Mouse (Mus musculus) CH12.LX (cell line): ENCODE data around the gene Tspan15. TPM values are rescaled to one million over a fixed set of nuclear protein-coding genes. Genes with fewer than 3 reads are reported as not detected.

Experiments
- DNase-seq: peaks from one replicate; pipeline ENCODE4 v3.0.0-alpha.2; 2013; ENCODE audit errors: extremely low read depth
- H3K27ac ChIP-seq: 2 replicates; pipeline ENCODE4 v1.5.1; 2012; ENCODE audit warnings: low read depth, mild to moderate bottlenecking, control low read depth, moderate library complexity; ENCODE audit not compliant: insufficient read depth
- H3K27me3 ChIP-seq: replicated peaks from 2 replicates; pipeline ENCODE3; 2012; ENCODE audit warnings: inconsistent platforms
- H3K36me3 ChIP-seq, 2 experiments: replicated peaks in 1 of 2; 2 replicates each; pipeline versions ENCODE3 to v1.6.1; 2012; ENCODE audit warnings: inconsistent platforms in 1 of 2, low read length in 1 of 2, mild to moderate bottlenecking in 1 of 2, mixed read lengths in 1 of 2, moderate library complexity in 1 of 2; ENCODE audit not compliant: control insufficient read depth in 1 of 2, insufficient read depth in 1 of 2
- H3K4me1 ChIP-seq, 2 experiments: 2 replicates each; pipeline ENCODE4 v1.6.1; 2012; ENCODE audit warnings: inconsistent platforms in 1 of 2, moderate library complexity in 1 of 2; ENCODE audit not compliant: insufficient read depth in 2 of 2, control insufficient read depth in 1 of 2
- H3K4me2 ChIP-seq: 2 replicates; pipeline ENCODE4 v1.6.1; 2012; ENCODE audit warnings: low read depth, mild to moderate bottlenecking, control low read depth; ENCODE audit not compliant: poor library complexity, insufficient read depth, severe bottlenecking
- H3K4me3 ChIP-seq, 3 experiments: fragments of 150-350 bp in 1 of 3; sonication (generic) in 1 of 3; replicated peaks in 1 of 3; 2 replicates each; pipeline versions ENCODE3 to v1.5.1; 2011 to 2012; ENCODE audit warnings: low read depth in 2 of 3, low read length in 2 of 3, mild to moderate bottlenecking in 2 of 3, moderate library complexity in 2 of 3, control low read depth in 1 of 3, improper control_type of control experiment in 1 of 3, inconsistent platforms in 1 of 3, mixed read lengths in 1 of 3; ENCODE audit not compliant: poor library complexity in 1 of 3
- H3K79me2 ChIP-seq: replicated peaks from 2 replicates; pipeline ENCODE4 v1.6.1; 2012; ENCODE audit warnings: mild to moderate bottlenecking, moderate library complexity; ENCODE audit not compliant: control insufficient read depth, poor library complexity, insufficient read depth, severe bottlenecking; ENCODE audit errors: extremely low read depth
- H3K9ac ChIP-seq: 2 replicates; pipeline ENCODE4 v1.6.1; 2012; ENCODE audit warnings: low read depth, mild to moderate bottlenecking, control low read depth, moderate library complexity; ENCODE audit not compliant: insufficient read depth
- H3K9me3 ChIP-seq: replicated peaks from 2 replicates; pipeline ENCODE3; 2012; ENCODE audit warnings: low read length, inconsistent platforms, mixed read lengths
- CTCF ChIP-seq, 2 experiments: IDR thresholded peaks in 1 of 2; conservative IDR thresholded peaks in 1 of 2; 2 replicates each; pipeline ENCODE4 v1.5.1; 2011 to 2012; ENCODE audit warnings: low read depth in 2 of 2, low read length in 2 of 2, improper control_type of control experiment in 1 of 2, inconsistent platforms in 1 of 2, mild to moderate bottlenecking in 1 of 2, moderate library complexity in 1 of 2
- IRF4 ChIP-seq: IDR thresholded peaks from 2 replicates; pipeline ENCODE4 v1.6.1; 2014; ENCODE audit warnings: low read depth, mild to moderate bottlenecking, inconsistent platforms, low read length, improper control_type of control experiment
- MAFK ChIP-seq: IDR thresholded peaks from 2 replicates; pipeline ENCODE4 v1.6.1; 2011; ENCODE audit warnings: low read length, improper control_type of control experiment; ENCODE audit not compliant: insufficient replicate concordance
- NELFE ChIP-seq: IDR thresholded peaks from 2 replicates; pipeline ENCODE4 v1.6.1; 2011; ENCODE audit warnings: low read depth, low read length, improper control_type of control experiment
- RAD21 ChIP-seq: IDR thresholded peaks from 2 replicates; pipeline ENCODE4 v1.6.1; 2011; ENCODE audit warnings: low read depth, mild to moderate bottlenecking, low read length, improper control_type of control experiment, moderate library complexity
- SMC3 ChIP-seq: IDR thresholded peaks from 2 replicates; pipeline ENCODE4 v1.6.1; 2011; ENCODE audit warnings: low read depth, low read length, improper control_type of control experiment
- TCF12 ChIP-seq: IDR thresholded peaks from 2 replicates; pipeline ENCODE4 v1.6.1; 2014; ENCODE audit warnings: low read depth, mild to moderate bottlenecking, inconsistent platforms, low read length, improper control_type of control experiment
- ZNF384 ChIP-seq: IDR thresholded peaks from 2 replicates; pipeline ENCODE4 v1.6.1; 2012; ENCODE audit warnings: low read depth, low read length, improper control_type of control experiment, inconsistent platforms
- dilution Hi-C: fragments of 300-500 bp; cut with MboI; formaldehyde crosslinking; loops from 2 replicates; pipeline ENCODE4 v1.14.3; 2020; ENCODE audit warnings: low sequenced_read_pairs; ENCODE audit not compliant: extremely low pct_unique_long_range_greater_than_20kb, extremely low pct_ligation_motif_present
- in situ Hi-C: fragments of 300-500 bp; cut with MboI; formaldehyde crosslinking; loops from 3 replicates; pipeline ENCODE4 v1.14.3; 2019; ENCODE audit warnings: low sequenced_read_pairs, low pct_ligation_motif_present, low pct_unique_long_range_greater_than_20kb, mixed read lengths
- polyA plus RNA-seq: library from polyadenylated mRNA; unstranded; fragments of >175 nt; gene quantifications from 2 replicates; pipeline ENCODE4 v1.2.1, GENCODE M21; 2012; ENCODE audit warnings: low read depth; ENCODE audit not compliant: insufficient read length
- total RNA-seq, 2 experiments: library from RNA; depleted of rRNA; stranded (reverse); fragments of 300-350 nt in 1 of 2; fragments of >200 nt in 1 of 2; gene quantifications; 2 replicates each; pipeline ENCODE4 v1.2.3; 2012 to 2014

The Tspan15 gene
- total and polyA plus RNA-seq, 3 experiments = 0.12 to 0.30 TPM; not detected in 1

DNA sequence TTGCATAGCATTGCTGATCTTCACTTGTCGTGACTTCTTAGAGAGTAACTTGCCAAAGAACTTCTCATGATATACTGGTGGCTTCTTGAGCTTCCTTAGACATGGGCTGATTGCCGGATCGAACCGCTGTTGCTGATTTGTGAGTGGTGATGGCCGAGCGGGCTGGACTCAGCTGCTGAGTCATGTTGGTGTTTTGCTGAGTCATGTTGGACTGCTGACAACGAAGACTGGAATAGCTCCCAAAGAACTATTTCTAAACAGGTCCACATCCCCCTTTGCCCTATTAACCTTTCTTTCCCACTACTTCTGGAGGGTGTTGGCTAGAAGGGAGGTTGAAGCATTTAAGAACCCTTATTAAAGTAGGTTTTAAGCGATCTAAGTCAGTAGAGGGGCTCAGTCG lies 13.0 kb upstream of the Tspan15 start:
- in situ Hi-C loops (loop anchor here (5.0 kb wide), 1 partner anchor 57 kb away; no protein-coding TSS in a partner anchor), dilution Hi-C loops (no loop called here)
- Histone ChIP-seq H3K36me3 (no peaks in the 10 kb centered on the region), H3K27ac (no peak overlapping the region), H3K4me1 (peaks cover 4 to 7% of the 10 kb centered on the region in 2 experiments), H3K9me3 (peaks cover 11% of the 10 kb centered on the region), H3K4me3 (no peak overlapping the region), H3K27me3 (peaks cover 8% of the 10 kb centered on the region), H3K9ac (no peak overlapping the region), H3K4me2 (no peak overlapping the region), H3K79me2 (no peaks in the 10 kb centered on the region)
- no peak for TF ChIP-seq NELFE
- peak; percentile 67; the same call in 1 of the 2 replicates for TF ChIP-seq MAFK
- DNase-seq = no peak

DNA sequence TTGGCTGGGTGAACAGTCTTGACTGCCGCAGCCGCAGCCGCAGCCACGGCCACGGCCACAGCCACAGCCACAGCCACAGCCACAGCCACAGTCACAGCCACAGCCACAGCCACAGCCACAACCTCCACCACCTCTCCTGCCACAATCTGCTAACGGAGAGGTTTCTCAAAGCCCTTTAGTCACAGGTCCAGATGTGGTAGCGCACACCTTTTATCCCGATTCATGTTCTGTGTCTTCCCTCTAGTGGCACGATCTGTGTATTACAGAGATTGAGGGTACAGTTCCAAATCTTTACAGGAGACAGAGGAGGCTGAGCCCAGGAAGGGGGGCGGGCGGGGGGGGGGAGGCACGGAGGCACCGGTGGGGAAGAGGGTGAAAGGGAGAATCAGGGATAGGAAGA lies 11.8 kb upstream of the Tspan15 start:
- no peak overlapping the region for H3K4me2 ChIP-seq
- H3K4me1 ChIP-seq = peaks cover 4 to 7% of the 10 kb centered on the region in 2 experiments
- peak; percentile 38 for DNase-seq
- no peaks in the 10 kb centered on the region for H3K36me3 ChIP-seq
- dilution Hi-C loops = no loop called here
- H3K27ac ChIP-seq = no peak overlapping the region
- in situ Hi-C loops = loop anchor here (5.0 kb wide), 1 partner anchor 56 kb away; no protein-coding TSS in a partner anchor
- H3K79me2 ChIP-seq = no peaks in the 10 kb centered on the region
- peaks cover 6% of the 10 kb centered on the region for H3K27me3 ChIP-seq
- no peak overlapping the region for H3K9ac ChIP-seq
- TF ChIP-seq ZNF384 = no peak
- TF ChIP-seq SMC3 = peak; percentile 72
- peak in 1 of 2 experiments; percentile 70; a peak in 2 of 4 replicates for TF ChIP-seq CTCF (conservative IDR thresholded peaks at IDR 0.05 in 1 of 2, IDR thresholded peaks at IDR 0.05 in 1 of 2; ENCODE audit: low read depth in 2 of 2, low read length in 2 of 2)
- peak; percentile 70 for TF ChIP-seq RAD21
- no peak overlapping the region for H3K4me3 ChIP-seq
- H3K9me3 ChIP-seq = peaks cover 11% of the 10 kb centered on the region

DNA sequence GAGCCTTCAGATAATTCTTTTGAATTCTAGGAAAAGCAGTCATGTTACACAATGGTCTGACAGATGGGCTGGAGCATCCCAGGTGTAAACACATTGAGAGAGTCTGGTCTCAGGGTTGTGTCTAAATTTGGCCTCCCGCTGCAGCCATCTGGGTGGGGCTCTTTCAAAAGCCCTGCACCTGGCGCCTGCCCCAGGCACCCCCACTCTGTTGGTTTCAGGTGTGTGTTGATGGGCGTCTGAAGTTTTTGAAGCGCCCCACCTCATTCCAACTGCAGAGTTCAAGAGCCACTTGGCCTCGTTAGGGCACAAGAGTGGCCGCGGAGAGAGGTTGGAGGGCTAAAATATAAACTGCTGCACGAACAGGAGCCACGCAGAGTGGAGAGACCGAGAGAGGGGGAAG lies 11.3 kb upstream of the Tspan15 start:
- dilution Hi-C loops (no loop called here), in situ Hi-C loops (loop anchor here (5.0 kb wide), 1 partner anchor 55 kb away; no protein-coding TSS in a partner anchor)
- no peak for DNase-seq
- H3K36me3 ChIP-seq = no peaks in the 10 kb centered on the region
- no peak overlapping the region for H3K4me2 ChIP-seq
- no peak overlapping the region for H3K9ac ChIP-seq
- H3K4me1 ChIP-seq = peaks cover 4 to 7% of the 10 kb centered on the region in 2 experiments
- peak; percentile 70 for TF ChIP-seq TCF12
- TF ChIP-seq IRF4 = no peak
- no peak overlapping the region for H3K27ac ChIP-seq
- H3K4me3 ChIP-seq = no peak overlapping the region
- H3K79me2 ChIP-seq = no peaks in the 10 kb centered on the region
- H3K27me3 ChIP-seq = peaks cover 2% of the 10 kb centered on the region
- peaks cover 11% of the 10 kb centered on the region for H3K9me3 ChIP-seq
